Mouse (Mus musculus) hindbrain, embryonic 14.5 days (tissue): ENCODE results near the gene Marveld2. TPM values are rescaled to one million over a fixed set of nuclear protein-coding genes. Genes with fewer than 3 reads are reported as not detected.

Source experiments
- ATAC-seq: fragments of 200-750 bp; cut with Nextera tagmentation; 2 replicates; pipeline ENCODE4 v1.8.0; 2017; ENCODE audit warnings: moderate number of reproducible peaks, mild to moderate bottlenecking, moderate TSS enrichment, moderate library complexity; ENCODE audit not compliant: low FRiP score
- DNase-seq: peaks from one replicate; pipeline ENCODE4 v3.0.0-alpha.2; 2015; ENCODE audit warnings: low spot score
- H3K27ac ChIP-seq: fragments of 300-500 bp; sonication (generic); 2 replicates; pipeline ENCODE4 v1.5.1; 2014; ENCODE audit warnings: mild to moderate bottlenecking, moderate library complexity
- H3K27me3 ChIP-seq: fragments of 300-500 bp; sonication (generic); 2 replicates; pipeline ENCODE4 v1.6.1; 2014; ENCODE audit warnings: mild to moderate bottlenecking, low read length, mixed read lengths; ENCODE audit not compliant: control insufficient read depth, insufficient read depth
- H3K36me3 ChIP-seq: fragments of 300-500 bp; sonication (generic); replicated peaks from 2 replicates; pipeline ENCODE4 v1.6.1; 2014; ENCODE audit not compliant: control insufficient read depth, insufficient read depth
- H3K4me1 ChIP-seq: fragments of 300-500 bp; sonication (generic); replicated peaks from 2 replicates; pipeline ENCODE4 v1.6.1; 2014; ENCODE audit warnings: antibody characterized with exemption, low read length, mixed read lengths; ENCODE audit not compliant: control insufficient read depth, insufficient read depth
- H3K4me2 ChIP-seq: fragments of 300-500 bp; sonication (generic); replicated peaks from 2 replicates; pipeline ENCODE4 v1.6.1; 2014; ENCODE audit warnings: mild to moderate bottlenecking, moderate library complexity
- H3K4me3 ChIP-seq: fragments of 300-500 bp; sonication (generic); replicated peaks from 2 replicates; pipeline ENCODE4 v1.5.1; 2014; ENCODE audit warnings: mild to moderate bottlenecking, low read length
- H3K9ac ChIP-seq: fragments of 300-500 bp; sonication (generic); 2 replicates; pipeline ENCODE4 v1.6.1; 2014
- H3K9me3 ChIP-seq: fragments of 300-500 bp; sonication (generic); 2 replicates; pipeline ENCODE4 v1.6.1; 2016; ENCODE audit warnings: low read length; ENCODE audit not compliant: control insufficient read depth
- WGBS: fragments of 180-500 bp; shearing (Covaris S2); extraction: QIAGEN DNeasy Blood & Tissue Kit; methylation state at CpG from one replicate; pipeline ENCODE4 v1.1.7; 2014; 5-methylcytosine and 5-hydroxymethylcytosine counted together
- polyA plus RNA-seq: library from polyadenylated mRNA; unstranded; fragments of >200 nt; fragmentation: Nextera tagmentation; extraction: Ambion mirVana; gene quantifications from 2 replicates; pipeline ENCODE4 v1.2.1, GENCODE M21; 2014

Marveld2 gene
- polyA plus RNA-seq, 1 experiment from 2014 or later = 3.8 TPM

GRCm38 (mm10) chr13:100634106-100634691, 17.4 kb upstream of the Marveld2 start:
- H3K9ac ChIP-seq = no peak overlapping the region
- no peaks in the 10 kb centered on the region for H3K9me3 ChIP-seq
- DNase-seq (no peak), ATAC-seq (no peak)
- H3K4me3 ChIP-seq = no peak overlapping the region
- H3K27ac ChIP-seq = no peak overlapping the region
- H3K36me3 ChIP-seq = peaks cover 89% of the 10 kb centered on the region
- no peaks in the 10 kb centered on the region for H3K27me3 ChIP-seq
- no peaks in the 10 kb centered on the region for H3K4me1 ChIP-seq
- WGBS = 89% methylated on average over 3 of the region's 3 CpGs
- H3K4me2 ChIP-seq = no peak overlapping the region

- Histone ChIP-seq H3K9ac (no peak overlapping the region), H3K27ac (no peak overlapping the region), H3K4me3 (no peak overlapping the region), H3K9me3 (no peaks in the 10 kb centered on the region), H3K4me2 (no peak overlapping the region), H3K36me3 (peaks cover 84% of the 10 kb centered on the region), H3K27me3 (peaks cover 11% of the 10 kb centered on the region), H3K4me1 (no peaks in the 10 kb centered on the region)
- no peak for DNase-seq
- WGBS = 88% methylated on average over 4 of the region's 4 CpGs
- ATAC-seq = no peak
Observed at GRCm38 (mm10) chr13:100622241-100622640, 5.5 kb upstream of the Marveld2 start.

- Histone ChIP-seq H3K36me3 (peaks cover 45% of the 10 kb centered on the region), H3K9ac (no peak overlapping the region), H3K4me2 (no peak overlapping the region), H3K4me1 (no peaks in the 10 kb centered on the region; the same call in 1 of the 2 replicates), H3K4me3 (no peak overlapping the region), H3K27ac (no peak overlapping the region), H3K9me3 (0 out of 2 replicates have a peak, but pooled peaks cover 4% of the 10 kb centered on the region), H3K27me3 (peaks cover 12% of the 10 kb centered on the region)
- DNase-seq (no peak), ATAC-seq (no peak)
- WGBS = 81% methylated on average over 13 of the region's 13 CpGs
Observed at GRCm38 (mm10) chr13:100617583-100617982, 812 bp upstream of the Marveld2 start.

- Histone ChIP-seq H3K4me2 (no peak overlapping the region), H3K27me3 (peaks cover 7% of the 10 kb centered on the region), H3K27ac (no peak overlapping the region), H3K9ac (no peak overlapping the region), H3K9me3 (0 out of 2 replicates have a peak, but pooled peaks cover 4% of the 10 kb centered on the region), H3K4me1 (no peaks in the 10 kb centered on the region; the same call in 1 of the 2 replicates), H3K4me3 (no peak overlapping the region), H3K36me3 (peaks cover 14% of the 10 kb centered on the region)
- DNase-seq (no peak), ATAC-seq (no peak)
- WGBS = 60% methylated on average over 2 of the region's 2 CpGs
Observed at GRCm38 (mm10) chr13:100612903-100613302, 3.9 kb downstream of the Marveld2 start.

GRCm38 (mm10) chr13:100612251-100612650, 4.5 kb downstream of the Marveld2 start:
- peaks cover under 1% of the 10 kb centered on the region; the same call in 1 of the 2 replicates for H3K27me3 ChIP-seq
- H3K4me3 ChIP-seq = no peak overlapping the region
- H3K36me3 ChIP-seq = peaks cover 7% of the 10 kb centered on the region
- H3K9me3 ChIP-seq = 0 out of 2 replicates have a peak, but pooled peaks cover 4% of the 10 kb centered on the region
- no peak overlapping the region for H3K4me2 ChIP-seq
- no peak for DNase-seq
- no peaks in the 10 kb centered on the region; the same call in 1 of the 2 replicates for H3K4me1 ChIP-seq
- WGBS = 94% methylated on average over 10 of the region's 10 CpGs
- ATAC-seq = no peak
- H3K27ac ChIP-seq = no peak overlapping the region
- no peak overlapping the region for H3K9ac ChIP-seq

GRCm38 (mm10) chr13:100611266-100611665, 5.5 kb downstream of the Marveld2 start:
- DNase-seq (no peak), ATAC-seq (no peak)
- no peaks in the 10 kb centered on the region; the same call in 1 of the 2 replicates for H3K4me1 ChIP-seq
- no peak overlapping the region for H3K4me3 ChIP-seq
- 0 out of 2 replicates have a peak, but pooled peaks cover 4% of the 10 kb centered on the region for H3K9me3 ChIP-seq
- H3K27ac ChIP-seq = no peak overlapping the region
- peaks cover 7% of the 10 kb centered on the region; the same call in 1 of the 2 replicates for H3K36me3 ChIP-seq
- H3K9ac ChIP-seq = no peak overlapping the region
- no peak overlapping the region for H3K4me2 ChIP-seq
- 93% methylated on average over 13 of the region's 13 CpGs for WGBS
- H3K27me3 ChIP-seq = no peaks in the 10 kb centered on the region

GRCm38 (mm10) chr13:100607756-100608155, 9.0 kb downstream of the Marveld2 start:
- 88% methylated on average over 8 of the region's 8 CpGs for WGBS
- H3K36me3 ChIP-seq = peaks cover 7% of the 10 kb centered on the region; the same call in 1 of the 2 replicates

GRCm38 (mm10) chr13:100605845-100606244, 10.9 kb downstream of the Marveld2 start:
- Histone ChIP-seq H3K4me2 (no peak overlapping the region), H3K9ac (no peak overlapping the region), H3K36me3 (no peaks in the 10 kb centered on the region), H3K4me1 (no peaks in the 10 kb centered on the region), H3K27ac (no peak overlapping the region), H3K27me3 (no peaks in the 10 kb centered on the region), H3K4me3 (no peak overlapping the region), H3K9me3 (no peaks in the 10 kb centered on the region)
- ATAC-seq (no peak), DNase-seq (no peak)
- 64% methylated on average over 1 of the region's 1 CpGs for WGBS

More at GRCm38 (mm10) chr13:100607756-100608155, 9.0 kb downstream of the Marveld2 start:
- Histone ChIP-seq H3K27ac (no peak overlapping the region), H3K4me2 (no peak overlapping the region), H3K4me3 (no peak overlapping the region), H3K4me1 (no peaks in the 10 kb centered on the region), H3K9ac (no peak overlapping the region), H3K9me3 (no peaks in the 10 kb centered on the region), H3K27me3 (no peaks in the 10 kb centered on the region)
- ATAC-seq = no peak
- no peak for DNase-seq

- Histone ChIP-seq H3K4me3 (no peak overlapping the region), H3K9me3 (no peaks in the 10 kb centered on the region), H3K4me1 (no peaks in the 10 kb centered on the region), H3K36me3 (no peaks in the 10 kb centered on the region), H3K27ac (no peak overlapping the region), H3K27me3 (no peaks in the 10 kb centered on the region), H3K9ac (no peak overlapping the region), H3K4me2 (no peak overlapping the region)
- WGBS = 91% methylated on average over 11 of the region's 11 CpGs
- DNase-seq (no peak), ATAC-seq (no peak)
Observed at GRCm38 (mm10) chr13:100603738-100604095, 13.1 kb downstream of the Marveld2 start.
